Mouse (Mus musculus) liver, embryonic 14.5 days (tissue): ENCODE measurements at regions not wholly inside any gene's neighbourhood (a gene's known extent, or its start where the extent isn't known, plus 50 kb on each side); places are given as distances from the start of the nearest gene placed in this dataset.

Source experiments
- CTCF ChIP-seq: IDR thresholded peaks from 2 replicates; pipeline ENCODE4 v1.5.1; 2016; ENCODE audit warnings: antibody characterized with exemption, low read depth, control low read depth
- EP300 ChIP-seq: IDR thresholded peaks from 2 replicates; pipeline ENCODE4 v1.6.1; 2016; ENCODE audit warnings: antibody characterized with exemption, low read depth

DNA sequence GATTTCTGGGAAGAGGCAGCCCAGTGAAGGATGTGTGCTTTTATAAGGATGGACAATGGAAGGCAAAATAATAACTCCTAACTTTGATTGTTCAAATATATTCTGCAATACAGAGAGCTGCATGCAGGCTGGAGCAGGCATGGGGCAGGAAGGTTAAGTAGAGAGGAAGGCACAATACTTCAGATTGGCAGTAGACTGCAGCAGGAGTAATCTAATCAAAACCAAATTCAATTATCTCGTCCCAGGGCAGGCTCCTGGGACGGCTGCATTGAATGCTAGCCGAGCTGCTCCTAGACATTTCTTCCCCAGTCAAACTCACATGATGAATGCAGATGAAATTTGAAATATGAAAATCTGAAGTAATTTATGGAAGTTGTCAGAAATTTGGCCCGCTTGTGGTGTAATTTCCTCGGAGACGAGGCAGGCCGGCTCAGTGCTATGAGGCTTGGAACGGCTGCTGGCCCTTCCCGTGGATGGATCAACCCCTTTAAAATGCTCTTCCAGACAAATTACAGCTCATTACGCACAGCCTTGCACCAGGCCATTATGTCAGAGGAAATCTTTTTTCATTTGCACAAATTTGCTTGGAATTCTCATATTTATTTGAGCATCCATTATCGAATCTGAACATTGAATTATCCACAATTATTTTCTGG lies 55.2 kb upstream of the Tmem33 start:
- TF ChIP-seq CTCF: no peak
- no peak for TF ChIP-seq EP300
